Mouse (Mus musculus) brain, embryonic 14.5 days (tissue): ENCODE measurements around the gene Epsti1.

ENCODE experiments used
- CTCF ChIP-seq: fragments of 200-500 bp; IDR thresholded peaks from 2 replicates; pipeline ENCODE4 v1.5.1; 2012; ENCODE audit warnings: inconsistent platforms, mild to moderate bottlenecking, moderate library complexity, borderline replicate concordance; ENCODE audit not compliant: insufficient read depth, insufficient read length; ENCODE audit errors: extremely low read depth
- POLR2A ChIP-seq: fragments of 200-500 bp; IDR thresholded peaks from 2 replicates; pipeline ENCODE4 v1.6.1; 2012; ENCODE audit warnings: mild to moderate bottlenecking, inconsistent platforms, borderline replicate concordance; ENCODE audit not compliant: poor library complexity, insufficient read depth, insufficient read length, severe bottlenecking; ENCODE audit errors: extremely low read depth

DNA sequence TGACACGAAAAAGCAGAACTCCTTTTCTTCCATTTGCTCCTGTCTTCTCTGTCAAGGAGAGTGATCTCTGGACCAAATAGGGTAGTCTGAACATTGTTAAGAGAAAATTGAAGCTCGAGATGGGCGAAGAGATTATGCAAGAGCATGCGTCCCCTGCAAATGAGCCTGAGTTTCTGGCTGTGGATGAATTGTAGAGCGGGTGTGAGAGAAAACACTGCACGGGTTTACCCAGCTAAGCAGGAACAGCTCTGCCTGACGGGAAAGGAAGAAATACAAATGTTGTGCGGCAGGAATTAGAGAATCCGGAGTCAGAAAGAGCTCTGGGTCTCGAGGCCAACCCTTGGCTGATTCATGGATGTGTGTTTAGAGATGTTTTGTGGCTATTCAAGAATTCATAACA is 107.8 kb downstream of the Epsti1 start:
- no peak for TF ChIP-seq CTCF
- no peak for TF ChIP-seq POLR2A
